Mouse (Mus musculus) lung, adult 18-20 months (tissue): Measurements from ENCODE around the gene Ankrd6.

Experiments
- DNase-seq, 2 experiments: peaks; one replicate each; pipeline ENCODE4 v3.0.0; 2022; ENCODE audit warnings: mixed read lengths in 2 of 2

Ankrd6 gene

DNA sequence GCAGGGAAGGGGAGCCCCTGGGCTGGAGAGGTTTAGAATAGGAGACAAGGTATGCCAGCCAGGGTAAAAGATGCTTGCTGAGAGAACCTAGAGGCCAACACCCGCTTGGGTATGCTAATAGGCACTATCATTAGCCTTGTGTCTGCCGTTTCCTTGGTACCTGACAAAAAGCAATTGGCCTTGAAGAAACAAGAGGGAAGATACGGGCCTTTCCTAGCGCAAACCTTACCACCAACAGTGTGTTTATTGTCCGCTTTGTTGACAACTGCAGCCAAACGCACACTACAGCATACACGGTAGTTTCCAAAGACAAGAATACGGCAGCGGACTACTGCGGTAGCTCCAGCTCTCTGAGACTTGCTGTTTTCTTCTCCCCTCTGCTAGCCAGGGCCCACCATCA, 59.3 kb downstream of the Ankrd6 start:
- no peak for DNase-seq

DNA sequence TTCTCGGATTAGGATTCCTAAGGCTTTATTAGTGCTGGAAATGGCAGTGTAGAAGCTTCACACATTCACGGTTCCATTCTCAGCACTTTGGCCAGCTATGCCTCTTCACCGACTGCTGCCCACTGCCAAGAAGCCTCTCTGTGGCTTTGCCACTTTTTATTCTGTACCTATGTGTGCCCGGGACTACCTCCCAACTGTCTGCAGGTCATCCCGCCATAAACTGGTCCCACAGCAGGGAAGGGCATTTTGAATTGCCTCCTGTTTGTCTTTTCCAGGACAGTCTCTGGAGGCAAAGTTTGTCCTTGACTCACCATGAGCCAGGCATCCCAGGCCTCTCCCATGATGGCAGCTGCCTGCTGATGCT, 59.9 kb downstream of the Ankrd6 start:
- DNase-seq: no peak

DNA sequence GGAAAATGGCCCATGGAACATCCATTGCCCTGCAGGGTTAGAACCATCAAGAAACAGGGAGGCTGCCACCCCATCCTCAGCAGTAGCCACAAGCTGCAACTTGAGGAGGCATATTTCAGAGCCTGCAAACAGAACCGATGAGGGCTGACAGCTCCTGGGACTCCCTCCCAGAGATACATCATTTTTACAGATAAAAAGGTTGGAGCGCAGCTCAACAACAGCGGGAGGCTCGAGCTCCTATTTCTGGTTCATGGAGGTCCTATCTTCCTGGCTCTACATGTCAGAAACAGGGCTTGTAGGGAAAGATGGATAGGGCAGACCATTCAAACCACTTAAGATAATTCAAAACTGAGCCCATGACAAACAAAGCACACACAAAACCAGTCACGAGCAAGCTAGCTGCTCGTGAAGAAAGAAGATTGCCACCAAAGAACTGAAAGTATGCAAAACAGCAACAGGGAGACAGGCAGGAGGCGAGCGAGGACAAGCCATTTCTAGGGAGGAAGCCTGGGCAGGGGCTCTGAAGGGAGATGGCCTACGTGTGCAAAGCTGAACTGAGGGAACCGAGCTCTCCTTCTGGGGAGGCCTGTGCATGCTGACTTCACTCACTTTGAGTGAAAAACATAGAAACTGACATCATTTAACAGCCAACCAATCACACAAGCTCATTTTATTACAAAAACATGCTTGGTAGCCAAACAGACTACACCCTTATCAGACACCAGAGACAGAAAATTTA, 60.5 kb downstream of the Ankrd6 start:
- no peak for DNase-seq

DNA sequence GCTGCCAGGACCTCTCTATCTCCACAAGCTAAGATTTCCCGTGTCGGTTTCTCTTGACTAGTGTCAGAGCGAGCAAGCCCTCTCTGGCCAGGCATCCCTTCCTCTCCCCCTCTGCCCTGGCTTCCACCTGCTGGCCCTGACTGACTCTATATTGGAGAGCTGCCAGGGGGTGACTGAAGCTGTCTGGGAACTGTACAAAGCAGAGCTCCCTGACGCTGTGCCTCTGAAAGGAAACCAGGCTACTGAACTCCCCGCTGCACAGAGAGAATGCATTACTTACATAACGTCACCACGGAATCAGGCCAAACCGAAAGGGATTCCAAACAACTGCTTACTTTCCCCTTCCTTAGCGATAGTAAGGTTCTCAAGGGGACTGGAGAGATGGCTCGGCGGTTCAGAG, 61.4 kb downstream of the Ankrd6 start:
- peak; percentile 18 to 33 for DNase-seq

DNA sequence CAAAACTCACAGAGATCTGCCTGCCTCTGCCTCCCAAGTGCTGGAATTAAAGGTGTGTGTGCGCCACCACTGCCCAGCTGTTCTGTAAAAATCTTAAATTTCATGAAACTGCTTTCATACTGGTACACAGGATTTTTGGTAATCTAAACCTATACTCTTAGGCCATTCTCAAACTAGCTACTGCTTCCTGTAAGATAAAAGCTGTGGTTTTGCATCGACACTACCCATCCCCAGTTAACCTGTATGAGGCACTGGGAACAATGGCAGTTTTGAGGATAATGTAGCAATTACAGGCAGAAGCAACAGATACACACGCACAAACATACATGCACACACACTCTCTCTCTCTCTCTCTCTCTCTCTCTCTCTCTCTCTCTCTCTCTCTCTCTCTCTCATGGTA, 64.2 kb downstream of the Ankrd6 start:
- no peak for DNase-seq

DNA sequence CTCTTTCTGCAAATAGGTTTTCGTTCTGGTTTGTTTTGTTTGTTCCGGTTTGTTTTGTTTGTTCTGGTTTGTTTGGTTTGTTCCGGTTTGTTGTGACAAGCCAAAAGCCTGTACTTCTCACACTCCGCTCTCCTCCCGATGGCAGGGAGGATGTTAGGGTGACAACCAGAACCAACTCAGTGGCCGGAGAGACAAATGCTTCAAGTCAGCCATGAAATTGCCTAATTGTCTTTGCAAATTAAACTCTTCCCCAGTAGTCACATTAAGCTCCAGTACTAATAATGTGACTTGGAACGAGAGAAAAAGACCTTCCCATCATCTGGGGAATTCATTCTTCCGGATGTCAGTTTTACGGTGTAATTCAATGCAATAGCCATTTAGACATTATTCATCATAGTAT, 66.0 kb downstream of the Ankrd6 start:
- DNase-seq: no peak

DNA sequence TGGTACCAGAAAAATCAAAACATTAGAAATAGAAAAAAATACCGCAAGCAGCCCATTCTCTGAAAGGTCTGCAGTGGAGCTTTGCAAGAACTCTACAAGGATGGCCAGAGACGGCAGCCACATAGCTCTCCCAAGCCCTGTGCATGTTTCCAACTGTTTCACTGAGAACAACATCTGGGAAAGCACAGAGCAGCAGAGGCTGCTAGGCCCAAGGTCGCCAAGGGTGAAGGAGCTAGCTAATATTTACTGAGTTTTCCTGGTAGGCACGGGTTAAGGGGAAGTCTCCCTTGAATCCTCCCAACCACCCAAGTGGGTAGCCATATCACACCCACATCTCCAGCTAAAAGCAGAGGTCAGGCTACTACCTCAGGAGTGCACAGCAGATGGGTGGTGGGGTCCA, 69.6 kb downstream of the Ankrd6 start:
- DNase-seq: no peak

DNA sequence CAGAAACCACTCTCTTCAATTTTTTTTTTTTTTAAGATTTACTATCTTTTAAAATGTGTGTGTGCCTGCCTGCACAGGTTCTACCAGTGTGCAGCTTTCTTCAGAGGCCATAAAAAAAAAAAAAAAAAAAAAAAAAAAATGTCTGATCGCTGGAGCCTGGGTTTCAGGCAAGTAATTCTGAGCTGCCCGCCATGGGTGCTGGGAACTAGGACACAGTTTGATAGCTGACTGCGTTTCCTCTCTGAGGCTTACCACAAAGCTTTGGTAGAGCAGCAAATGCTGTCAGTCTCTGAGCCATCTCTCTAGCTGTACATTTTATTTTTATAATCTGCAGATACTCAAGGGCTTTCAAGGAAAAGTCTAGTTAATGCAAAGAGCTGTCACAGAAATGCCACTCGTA, 76.0 kb downstream of the Ankrd6 start:
- DNase-seq: no peak

DNA sequence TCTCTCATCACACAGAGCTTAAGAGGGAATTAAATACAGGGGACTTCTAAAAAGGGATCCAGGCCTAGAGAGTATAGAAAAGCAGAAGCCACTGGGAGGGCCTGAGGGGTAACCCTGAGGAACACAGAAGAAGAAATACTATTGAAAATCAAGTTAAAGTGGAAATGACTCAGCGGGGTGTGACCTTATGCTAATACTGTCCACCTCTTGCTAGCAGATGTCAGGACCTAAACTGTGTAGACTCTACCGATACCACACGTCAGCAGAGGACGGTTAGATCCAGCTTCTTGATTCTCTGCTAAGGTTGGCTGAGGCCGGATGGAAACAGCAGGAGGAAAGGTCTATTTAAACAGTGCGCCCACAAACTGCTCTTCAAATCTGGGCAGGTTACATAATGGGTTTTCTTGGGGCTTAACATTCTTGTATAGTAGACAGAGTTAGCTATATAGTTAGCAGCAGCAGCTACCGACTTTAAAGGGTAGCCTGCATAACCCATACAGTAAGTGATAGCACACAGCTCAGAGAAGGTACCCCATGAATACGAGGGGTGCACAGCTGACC, 78.4 kb downstream of the Ankrd6 start:
- peak in 1 of 2 experiments; percentile 2 for DNase-seq

DNA sequence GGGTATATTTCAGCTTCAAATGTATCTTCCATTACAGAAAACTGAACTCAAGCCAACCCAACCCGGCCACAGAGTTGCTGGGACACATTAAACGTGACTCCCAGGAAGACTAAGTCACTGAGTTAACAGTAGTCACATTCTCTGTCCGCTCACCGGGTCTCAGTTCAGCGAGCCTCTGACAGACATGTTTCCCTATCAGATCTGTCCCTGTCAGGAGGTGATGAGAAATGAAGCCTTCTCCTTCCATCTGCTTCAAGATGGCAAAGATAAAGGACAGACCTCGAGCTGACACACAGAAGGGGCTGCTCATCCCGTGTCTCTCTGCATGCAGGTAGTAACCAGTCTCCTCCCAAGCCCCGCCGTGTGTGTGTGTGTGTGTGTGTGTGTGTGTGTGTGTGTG, 81.3 kb downstream of the Ankrd6 start:
- no peak for DNase-seq

DNA sequence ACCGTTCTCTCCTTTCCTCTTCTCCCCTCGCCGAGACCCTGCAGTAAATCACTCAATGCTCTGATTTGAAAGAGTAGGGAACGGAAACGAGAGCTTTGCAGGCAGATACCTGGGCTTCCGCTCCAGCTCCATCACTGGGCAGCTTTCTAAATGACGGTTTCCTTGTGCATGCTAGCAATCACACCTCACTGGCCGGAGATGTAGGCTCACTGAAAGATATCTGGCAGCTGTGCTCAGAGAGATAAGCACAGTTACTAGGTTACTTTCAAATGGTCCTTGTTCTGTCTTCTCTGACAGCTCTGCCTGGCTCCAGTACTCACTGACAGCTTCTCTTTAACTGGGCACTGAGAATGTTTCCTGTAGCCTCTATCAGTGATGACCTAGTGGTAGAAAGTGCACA, 81.8 kb downstream of the Ankrd6 start:
- DNase-seq: no peak

DNA sequence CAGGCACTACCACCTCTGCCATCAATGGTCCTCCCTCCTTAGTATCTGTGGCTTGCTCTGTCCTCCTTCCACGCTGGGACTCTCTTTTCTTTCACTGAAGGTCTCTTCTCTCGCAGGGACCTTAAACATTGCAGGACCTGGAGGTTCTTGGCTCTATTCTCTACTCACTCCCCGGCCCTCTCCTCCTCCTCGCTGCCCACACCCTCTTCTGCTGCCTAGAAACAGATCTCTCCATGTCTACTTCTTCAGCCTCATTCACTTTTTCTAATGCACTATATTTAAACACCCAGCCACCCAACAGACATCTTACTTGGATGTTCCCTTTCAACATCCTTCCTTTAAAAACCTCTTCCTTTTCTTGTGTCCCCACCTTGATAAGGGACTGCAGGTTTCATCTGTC, 82.2 kb downstream of the Ankrd6 start:
- DNase-seq: no peak

DNA sequence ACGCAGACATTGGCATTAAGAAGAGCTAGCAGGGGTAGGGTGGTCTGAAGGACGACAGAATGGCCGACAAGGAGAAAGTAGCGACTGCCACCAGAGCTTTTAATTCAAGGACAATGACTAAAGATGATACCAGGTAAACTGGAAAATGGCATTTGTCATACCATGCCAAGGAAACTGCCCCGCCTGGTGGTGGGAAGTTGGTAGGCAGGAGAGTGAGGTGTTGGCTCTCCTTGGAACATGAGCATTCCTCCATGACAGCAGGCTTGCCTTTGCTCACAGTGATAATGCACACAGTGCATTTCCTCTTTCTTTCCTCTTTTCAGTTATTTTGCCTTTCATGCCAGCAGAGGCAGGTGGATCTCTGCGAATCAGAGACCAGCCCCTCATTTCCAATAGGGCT, 83.2 kb downstream of the Ankrd6 start:
- DNase-seq: no peak

DNA sequence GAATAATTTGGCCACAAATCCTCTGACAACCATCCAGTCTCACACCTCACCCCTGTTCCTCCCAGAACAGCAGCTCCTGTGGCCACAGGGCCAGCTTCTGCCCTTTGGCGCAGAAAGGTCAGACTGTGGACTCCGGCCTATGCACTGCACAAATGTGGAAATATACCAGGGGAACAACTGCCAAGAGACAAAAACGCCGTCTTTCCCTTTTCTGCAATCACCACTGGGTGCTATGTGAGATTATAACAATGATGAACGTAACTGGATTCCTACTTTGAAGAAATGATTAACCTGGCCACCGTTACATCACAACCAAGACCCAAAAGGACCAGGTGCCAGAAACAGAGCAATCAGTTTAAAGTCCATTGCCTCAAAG, 85.8 kb downstream of the Ankrd6 start:
- DNase-seq: no peak

DNA sequence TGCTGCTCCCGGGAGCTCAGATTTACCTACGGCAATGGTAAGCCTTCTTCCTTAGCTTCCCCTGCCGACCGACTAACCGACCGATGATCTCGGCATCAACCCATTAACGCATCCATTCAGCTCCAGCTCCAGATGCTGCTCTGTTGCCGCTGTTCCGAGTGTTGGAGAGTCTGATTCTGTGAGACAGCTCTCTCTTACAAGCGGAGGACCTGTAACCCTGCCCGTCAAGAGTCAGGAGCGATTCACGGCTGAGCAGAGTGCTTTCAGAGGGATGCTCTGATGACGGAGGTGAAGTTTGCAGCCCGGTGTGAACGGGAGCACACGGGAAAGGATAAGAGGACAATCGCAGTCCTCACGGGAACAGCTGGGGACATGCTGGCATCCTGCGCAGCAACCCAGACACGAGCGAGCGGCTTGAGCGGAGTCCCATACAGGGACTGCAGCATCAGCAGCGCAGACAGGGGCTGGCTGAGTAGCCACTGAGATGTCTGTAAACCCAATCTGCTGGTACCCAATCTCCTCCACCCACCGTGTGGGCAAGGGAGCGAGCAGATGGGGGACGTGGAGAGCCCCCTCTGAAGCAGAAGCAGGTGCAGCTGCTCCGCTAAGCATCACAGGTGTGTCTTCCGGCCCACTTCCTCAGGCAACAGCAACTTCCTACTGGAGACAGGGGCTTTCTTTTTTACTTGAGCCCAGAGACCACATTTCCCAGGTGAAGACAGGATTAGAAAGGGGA, 86.3 kb downstream of the Ankrd6 start:
- DNase-seq: no peak

DNA sequence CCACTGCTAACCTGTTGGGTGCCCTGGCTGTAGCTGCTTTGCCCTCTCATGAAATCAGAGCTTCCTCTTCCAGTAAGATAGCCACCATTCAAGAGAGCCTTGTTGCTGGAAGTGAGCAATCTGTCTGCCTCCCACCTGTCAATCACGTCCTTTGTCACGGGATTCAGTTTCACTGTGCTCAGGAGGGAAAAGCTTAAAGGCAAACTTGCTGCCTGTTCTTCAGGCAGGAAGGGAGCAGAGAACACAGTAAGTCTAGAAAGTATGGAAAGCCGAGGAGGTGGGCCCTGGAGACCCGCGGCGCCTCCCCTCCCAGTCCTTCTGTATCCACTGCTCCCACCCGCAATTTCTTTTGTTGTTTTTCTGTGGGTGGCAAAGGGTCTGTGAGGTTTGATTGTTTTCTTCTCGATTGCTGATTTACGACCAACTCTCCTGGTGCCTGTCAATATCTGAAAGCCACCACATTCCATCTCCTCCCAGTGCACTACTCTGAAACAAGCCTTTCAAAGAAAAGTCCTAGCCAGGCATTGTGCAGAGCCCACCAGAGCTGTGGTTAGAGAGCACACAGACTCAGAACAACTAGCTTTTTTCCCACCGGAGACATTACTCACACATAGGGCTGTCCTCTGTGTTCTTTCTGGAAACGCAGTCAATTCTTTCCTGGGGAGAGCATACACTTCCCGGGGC, 87.1 kb downstream of the Ankrd6 start:
- no peak for DNase-seq

DNA sequence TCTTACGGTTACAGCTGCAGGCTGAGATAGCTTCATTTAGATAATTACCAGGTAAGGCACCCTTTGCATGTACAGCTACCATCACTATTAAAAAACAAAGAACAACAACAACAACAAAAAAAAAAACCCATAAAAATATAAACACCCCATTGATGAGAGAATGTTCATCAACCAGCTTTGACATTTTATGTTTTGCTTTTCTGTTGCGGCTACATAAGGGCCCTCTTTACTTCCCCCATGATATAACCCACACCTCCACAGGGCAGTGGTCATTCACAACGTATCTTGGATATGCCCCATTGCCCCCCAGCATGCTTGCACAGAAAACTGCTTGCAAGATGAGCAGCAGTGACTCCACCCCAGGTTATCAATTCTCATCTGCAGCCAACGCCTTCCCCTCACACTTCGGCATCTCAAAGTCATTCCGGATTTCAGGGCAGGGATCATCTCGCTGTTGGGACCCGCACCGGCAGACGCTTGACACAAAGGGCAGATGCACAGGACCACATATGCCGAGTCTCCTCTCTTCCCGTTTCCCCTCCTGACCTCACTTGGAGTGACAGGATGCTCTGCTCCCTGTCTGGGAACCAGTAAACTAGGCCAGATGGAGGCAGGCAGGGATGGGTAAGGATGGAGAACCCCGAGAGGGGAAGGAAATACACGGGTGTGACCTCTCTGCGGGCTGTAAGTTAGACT, 87.7 kb downstream of the Ankrd6 start:
- no peak for DNase-seq

DNA sequence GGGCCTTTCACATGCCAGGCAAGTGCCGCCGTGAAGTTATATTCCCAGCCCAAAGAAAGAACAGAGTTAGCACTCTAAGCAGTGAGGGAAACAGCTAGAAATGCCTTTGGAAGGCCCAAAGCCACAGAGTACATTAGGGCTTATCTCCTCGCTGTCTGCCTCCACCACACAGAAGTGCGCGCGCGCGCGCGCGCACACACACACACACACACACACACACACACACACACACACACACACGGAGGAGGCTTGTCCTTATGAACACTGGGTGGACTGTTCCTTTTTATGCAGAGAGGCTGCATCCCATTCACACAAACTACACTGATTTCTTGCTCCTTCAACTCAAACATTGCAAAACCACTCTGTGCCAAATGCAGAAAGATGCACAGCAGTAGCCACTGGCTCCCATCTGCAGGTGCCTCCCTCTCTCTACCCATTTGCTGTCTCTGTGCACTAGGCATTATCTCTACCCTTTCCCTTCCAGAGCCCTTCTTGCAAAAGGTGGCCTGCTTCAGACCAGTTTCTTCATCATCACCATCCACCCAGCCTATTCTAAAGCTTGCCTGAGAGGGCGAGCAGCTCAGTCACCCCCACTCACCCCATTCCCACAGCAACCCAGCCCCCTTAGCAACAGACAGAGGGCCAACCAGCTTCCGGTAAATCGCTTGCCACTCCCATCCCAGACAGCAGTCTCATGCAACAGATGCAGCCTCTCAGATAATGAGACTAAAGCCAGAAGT, 88.5 kb downstream of the Ankrd6 start:
- no peak for DNase-seq

DNA sequence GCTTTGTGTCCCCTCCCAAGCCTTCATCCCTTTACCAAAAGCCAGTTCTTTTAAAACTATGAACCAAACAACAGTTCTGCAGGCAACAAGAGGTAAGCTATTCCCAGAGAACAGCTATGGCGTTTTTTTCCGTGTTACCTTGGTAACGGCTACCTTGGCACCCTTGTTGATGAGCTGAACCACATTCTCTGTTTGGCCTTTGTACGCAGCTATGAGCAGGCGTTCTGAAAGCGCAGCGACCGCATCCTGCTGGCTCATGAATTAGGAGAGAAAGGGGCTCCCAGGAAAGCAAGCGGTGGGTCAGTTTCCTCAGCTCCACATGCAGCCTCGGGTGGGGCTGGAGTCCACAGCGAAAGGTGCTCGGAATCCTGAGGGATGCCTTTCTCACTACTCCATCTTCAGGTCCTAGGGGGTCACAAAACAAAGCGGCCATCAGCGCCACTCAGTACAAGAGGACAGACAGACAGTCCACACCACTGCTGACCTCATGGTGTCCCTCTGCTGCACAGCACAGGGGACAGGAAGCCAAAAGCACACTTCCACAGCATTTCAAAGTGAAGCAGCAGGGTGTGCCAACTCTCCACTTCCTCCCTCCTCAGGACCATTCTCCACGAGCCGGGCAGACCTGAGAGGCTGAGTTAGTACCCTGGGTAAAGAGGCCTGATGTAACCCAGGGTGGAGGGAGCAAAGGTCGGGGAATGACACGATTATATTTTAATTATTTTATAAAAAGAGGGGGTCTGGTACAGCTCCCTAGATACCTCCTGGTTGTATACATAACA, 90.3 kb downstream of the Ankrd6 start:
- no peak for DNase-seq

DNA sequence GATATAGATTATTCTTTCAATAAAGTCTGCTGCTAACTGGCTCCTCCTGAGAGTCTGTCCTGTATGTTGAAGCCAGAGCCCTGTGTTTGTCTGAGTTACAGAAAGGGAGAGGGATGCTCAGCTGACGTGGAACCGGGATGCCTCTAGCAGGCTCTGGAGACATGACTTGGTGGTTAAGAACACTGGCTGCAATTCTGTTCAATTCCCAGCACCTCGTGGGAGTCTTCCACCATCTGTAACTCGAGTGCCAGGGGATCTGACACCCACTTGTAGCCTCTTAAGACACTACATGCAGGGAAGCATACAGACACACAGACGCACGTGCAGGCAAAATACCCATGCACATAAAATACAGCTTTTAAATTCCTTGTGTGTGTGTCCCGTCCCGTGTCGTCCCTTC, 95.1 kb downstream of the Ankrd6 start:
- no peak for DNase-seq

DNA sequence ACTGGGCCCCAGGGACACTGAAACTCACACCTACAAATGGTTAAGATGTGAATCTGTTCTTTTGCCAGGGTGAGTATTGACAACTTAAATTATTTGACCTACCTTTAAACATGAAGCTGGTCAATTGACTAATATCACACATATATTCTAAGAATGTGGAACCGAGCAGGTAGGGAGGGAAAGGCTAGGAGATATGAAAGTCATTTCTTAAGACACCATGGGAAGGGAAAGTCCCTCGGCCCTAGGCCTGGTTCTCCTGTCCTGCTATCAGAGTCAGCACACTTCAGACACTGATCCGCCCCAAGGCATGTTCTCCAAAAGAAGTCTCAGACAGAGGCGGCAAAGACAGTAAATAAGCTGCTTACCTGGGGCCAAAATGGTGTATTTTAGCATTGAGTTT, 95.7 kb downstream of the Ankrd6 start:
- no peak for DNase-seq
